8 mouse cellular contexts compared by ENCODE assay signal in the genomic region with DNA sequence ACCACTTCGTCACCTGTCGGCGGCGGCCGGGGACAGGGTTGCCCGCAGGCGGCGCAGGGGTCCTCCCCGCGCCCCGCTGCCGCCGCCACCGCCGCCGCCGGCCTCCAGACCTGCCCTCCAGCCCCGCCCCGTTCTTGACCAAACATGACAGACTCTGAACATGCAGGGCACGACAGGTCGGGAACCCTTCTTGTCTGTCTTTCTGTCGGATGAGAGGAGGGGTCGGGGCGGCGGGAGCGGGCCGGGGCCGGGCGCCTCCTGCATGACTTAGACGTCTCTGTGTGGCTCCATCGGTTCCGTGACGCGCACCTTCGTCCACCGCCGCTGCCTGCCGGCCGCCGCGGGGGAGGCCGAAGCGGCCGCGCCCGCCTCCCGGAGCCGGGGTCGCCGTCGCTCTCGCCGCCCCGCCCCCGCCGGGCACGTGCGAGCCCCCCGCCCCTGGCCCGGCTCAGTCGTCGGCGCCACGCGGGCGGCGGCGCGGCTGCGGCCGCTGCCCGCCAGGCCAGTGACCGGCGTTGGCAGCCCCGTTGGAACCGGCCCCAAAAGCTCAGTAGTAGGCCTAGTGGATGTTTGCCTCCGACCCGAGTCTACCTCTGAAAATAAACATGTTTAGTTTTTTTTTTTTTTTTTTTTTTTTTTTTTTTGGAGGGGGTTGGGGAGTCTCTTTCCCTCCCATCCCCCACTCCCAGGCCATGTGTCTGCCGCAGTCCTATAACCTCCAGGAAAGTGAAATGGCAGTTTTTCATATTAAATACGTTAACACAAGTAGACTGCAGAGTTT. TPM values are rescaled to one million over a fixed set of nuclear protein-coding genes. Genes with fewer than 3 reads are reported as not detected.
DNase-seq lines count a peak whose midpoint lies in the region; ATAC-seq and TF ChIP-seq lines count a peak whose summit lies in the region.

A gene (minus strand): TSS at position 65 of the 781 bp plus-strand sequence.

- TF ChIP-seq RAD21 in MEL (IDR thresholded peaks at IDR 0.05; ENCODE audit: low read depth, low read length) = no peak

- peaks cover 10% of the 10 kb centered on the region for H3K79me2 ChIP-seq in MEL (ENCODE audit: control insufficient read depth, insufficient read depth, low read length, poor library complexity)

- peaks cover 10 to 13% of the 10 kb centered on the region in 2 experiments for H3K4me1 ChIP-seq in MEL (ENCODE audit: control insufficient read depth in 1 of 2, insufficient read depth in 2 of 2, low read length in 2 of 2)
- peaks cover 23% of the 10 kb centered on the region for H3K4me1 ChIP-seq in hindbrain, embryonic 10.5 days (replicated peaks)

- peak; percentile 51 for ATAC-seq in frontal cortex, adult (ENCODE audit: low TSS enrichment)

- H3K4me3 ChIP-seq in MEL (ENCODE audit: control insufficient read depth in 1 of 2, insufficient read depth in 1 of 2, low read depth in 2 of 2, low read length in 2 of 2) = peak within 1 kb of the TSS; percentile 76 to 91
- H3K4me3 ChIP-seq in hindbrain, embryonic 10.5 days = peak within 1 kb of the TSS; percentile 80

- TF ChIP-seq EP300 in MEL (IDR thresholded peaks at IDR 0.05; ENCODE audit: low read depth in 1 of 2, low read length in 2 of 2) = 0 out of 4 replicates have a peak, but pooled peaks of 1 of the 2 experiments have one; percentile 9

- H3K27me3 ChIP-seq in MEL (ENCODE audit: control insufficient read depth in 1 of 2, insufficient read depth in 2 of 2, low read length in 2 of 2) = no peaks in the 10 kb centered on the region
- no peaks in the 10 kb centered on the region for H3K27me3 ChIP-seq in hindbrain, embryonic 10.5 days (ENCODE audit: insufficient read depth, poor library complexity, severe bottlenecking)

- 2% methylated on average over 80 of the region's 80 CpGs for WGBS in hindbrain, embryonic 10.5 days

- H3K9ac ChIP-seq in MEL (ENCODE audit: control insufficient read depth, low read depth, low read length, poor library complexity, severe bottlenecking) = peak within 1 kb of the TSS; percentile 99

- TF ChIP-seq POLR2A in MEL (IDR thresholded peaks at IDR 0.05; ENCODE audit: control insufficient read depth in 1 of 2, insufficient read depth in 1 of 2, low read depth in 1 of 2, low read length in 2 of 2, poor library complexity in 1 of 2) = peak; percentile 9 to 31

- peaks cover 0 to 31% of the 10 kb centered on the region in 2 experiments; a peak in 2 of 4 replicates for H3K36me3 ChIP-seq in MEL (ENCODE audit: control insufficient read depth in 1 of 2, insufficient read depth in 2 of 2, low read length in 2 of 2)
- no peaks in the 10 kb centered on the region for H3K36me3 ChIP-seq in hindbrain, embryonic 10.5 days

- H3K27ac ChIP-seq in MEL (ENCODE audit: control insufficient read depth, low read depth, low read length) = peak within 1 kb of the TSS; percentile 95
- peak within 1 kb of the TSS; percentile 100 for H3K27ac ChIP-seq in hindbrain, embryonic 10.5 days

- no peak for TF ChIP-seq CTCF in MEL (IDR thresholded peaks at IDR 0.05 in 2 of 3, conservative IDR thresholded peaks at IDR 0.05 in 1 of 3; ENCODE audit: control insufficient read depth in 1 of 3, insufficient read depth in 1 of 3, low read depth in 2 of 3, low read length in 3 of 3, poor library complexity in 1 of 3, severe bottlenecking in 1 of 3)

- DNase-seq in MEL (ENCODE audit: low read depth, low spot score) = peak; percentile 81
- DNase-seq in cerebellum, adult 8-10 months = peak; percentile 80
- DNase-seq in hindbrain, embryonic 10.5 days (ENCODE audit: low spot score) = peak; percentile 90
- DNase-seq in layer of hippocampus, postnatal 14 days (ENCODE audit: low spot score in 2 of 2) = peak; percentile 56 to 72
- DNase-seq in lung, postnatal 14 days = peak; percentile 82
- peak; percentile 81 for DNase-seq in ovary, postnatal 36 days (ENCODE audit: low spot score)
- DNase-seq in thymus, postnatal 25 days = peak; percentile 82

- no peaks in the 10 kb centered on the region for H3K9me3 ChIP-seq in MEL (replicated peaks; ENCODE audit: insufficient read depth, low read length)
- no peaks in the 10 kb centered on the region for H3K9me3 ChIP-seq in hindbrain, embryonic 10.5 days

TF ChIP-seq in MEL, 35 proteins besides CTCF, POLR2A, EP300 and RAD21:
- TF ChIP-seq ZMIZ1 (IDR thresholded peaks at IDR 0.05; ENCODE audit: low read depth, low read length) = peak; percentile 73
- no peak for TF ChIP-seq KAT2A (conservative IDR thresholded peaks at IDR 0.05; ENCODE audit: low read depth, low read length)
- no peak for TF ChIP-seq USF2 (IDR thresholded peaks at IDR 0.05; ENCODE audit: borderline replicate concordance in 1 of 2, insufficient read depth in 1 of 2, low read depth in 1 of 2, low read length in 2 of 2)
- TF ChIP-seq NRF1 (IDR thresholded peaks at IDR 0.05; ENCODE audit: insufficient read depth, low read depth, low read length, poor library complexity, severe bottlenecking) = no peak
- 0 out of 2 replicates have a peak, but pooled peaks have one; percentile 24 for TF ChIP-seq TCF12 (IDR thresholded peaks at IDR 0.05; ENCODE audit: low read depth, low read length)
- no peak for TF ChIP-seq POLR2AphosphoS2 (IDR thresholded peaks at IDR 0.05; ENCODE audit: low read length)
- peak; percentile 87 for TF ChIP-seq MAX (IDR thresholded peaks at IDR 0.05; ENCODE audit: low read length)
- no peak for TF ChIP-seq GATA1 (IDR thresholded peaks at IDR 0.05; ENCODE audit: low read depth, low read length)
- TF ChIP-seq USF1 (IDR thresholded peaks at IDR 0.05; ENCODE audit: low read depth, low read length) = no peak
- TF ChIP-seq GABPA (IDR thresholded peaks at IDR 0.05; ENCODE audit: low read depth, low read length) = no peak
- TF ChIP-seq ZKSCAN1 (IDR thresholded peaks at IDR 0.05; ENCODE audit: low read depth, low read length) = no peak
- no peak for TF ChIP-seq E2F4 (IDR thresholded peaks at IDR 0.05; ENCODE audit: borderline replicate concordance, low read depth, low read length)
- TF ChIP-seq JUND (IDR thresholded peaks at IDR 0.05; ENCODE audit: low read depth, low read length) = no peak
- peak; percentile 32; the same call in 1 of the 2 replicates for TF ChIP-seq NELFE (IDR thresholded peaks at IDR 0.05; ENCODE audit: low read depth, low read length)
- TF ChIP-seq BHLHE40 (IDR thresholded peaks at IDR 0.05; ENCODE audit: borderline replicate concordance, low read depth, low read length) = peak; percentile 62; the same call in 1 of the 2 replicates
- TF ChIP-seq SMC3 (IDR thresholded peaks at IDR 0.05; ENCODE audit: low read depth, low read length) = no peak
- no peak for TF ChIP-seq HCFC1 (IDR thresholded peaks at IDR 0.05; ENCODE audit: low read depth, low read length)
- peak; percentile 82 for TF ChIP-seq CHD2 (IDR thresholded peaks at IDR 0.05; ENCODE audit: low read length)
- TF ChIP-seq RCOR1 (IDR thresholded peaks at IDR 0.05; ENCODE audit: low read depth, low read length) = no peak
- TF ChIP-seq ETS1 (IDR thresholded peaks at IDR 0.05; ENCODE audit: low read depth, low read length) = no peak; the same call in 1 of the 2 replicates
- no peak for TF ChIP-seq MAFK (IDR thresholded peaks at IDR 0.05; ENCODE audit: borderline replicate concordance, low read depth, low read length)
- TF ChIP-seq MYB (IDR thresholded peaks at IDR 0.05; ENCODE audit: low read depth, low read length) = no peak
- no peak; the same call in 1 of the 2 replicates for TF ChIP-seq CHD1 (IDR thresholded peaks at IDR 0.05; ENCODE audit: low read depth, low read length)
- peak; percentile 50; the same call in 1 of the 2 replicates for TF ChIP-seq MXI1 (IDR thresholded peaks at IDR 0.05; ENCODE audit: low read depth, low read length)
- 0 out of 2 replicates have a peak, but pooled peaks have one; percentile 7 for TF ChIP-seq MAZ (IDR thresholded peaks at IDR 0.05; ENCODE audit: low read depth, low read length)
- TF ChIP-seq MEF2A (IDR thresholded peaks at IDR 0.05; ENCODE audit: extremely low read depth, insufficient replicate concordance, low read depth, low read length, poor library complexity, severe bottlenecking) = no peak
- no peak for TF ChIP-seq ZC3H11A (IDR thresholded peaks at IDR 0.05; ENCODE audit: low read depth, low read length)
- no peak; the same call in 1 of the 2 replicates for TF ChIP-seq SIN3A (IDR thresholded peaks at IDR 0.05; ENCODE audit: low read length)
- TF ChIP-seq TBP (IDR thresholded peaks at IDR 0.05; ENCODE audit: low read depth, low read length) = 0 out of 2 replicates have a peak, but pooled peaks have one; percentile 59
- no peak for TF ChIP-seq TAL1 (IDR thresholded peaks at IDR 0.05; ENCODE audit: low read length)
- TF ChIP-seq MYC (IDR thresholded peaks at IDR 0.05; ENCODE audit: low read depth, low read length) = peak; percentile 97
- no peak for TF ChIP-seq UBTF (IDR thresholded peaks at IDR 0.05; ENCODE audit: borderline replicate concordance, insufficient read depth, low read depth, low read length)
- no peak; the same call in 1 of the 2 replicates for TF ChIP-seq ELF1 (IDR thresholded peaks at IDR 0.05; ENCODE audit: low read depth, low read length)
- no peak for TF ChIP-seq POLR2AphosphoS5 (IDR thresholded peaks at IDR 0.05; ENCODE audit: borderline replicate concordance, low read depth, low read length)
- peak; percentile 85 for TF ChIP-seq ZNF384 (IDR thresholded peaks at IDR 0.05; ENCODE audit: low read depth, low read length)
TF ChIP-seq in MEL: peak in this region for 11.

RNA-seq across cellular contexts. Expression of the gene that starts here (rescaled TPM):
- total RNA-seq in MEL (2012; rRNA removed) = 2.5 and 2.6 TPM in 2 replicates
- polyA plus RNA-seq in MEL (2012; ENCODE audit: insufficient read depth in 1 of 2, insufficient read length in 2 of 2, low read depth in 1 of 2, low replicate concordance in 2 of 2, missing spikeins in 1 of 2) = 1 to 10 TPM in 1 of 2 experiments, not detected in 1; 3.1 TPM
- polyA plus RNA-seq in hindbrain, embryonic 10.5 days (2016; fragmentation: Nextera tagmentation; extraction: Ambion mirVana) = 14.3 and 16.9 TPM in 2 replicates
- total RNA-seq in layer of hippocampus, postnatal 14 days (2021) = 10 to 100 TPM in 1 of 2 experiments, 1 to 10 TPM in 1; 7.5 to 11.0 TPM

Comparison
In these comparisons a context has a peak if more than half of its experiments do, and no peak if none do; other contexts are left out.
1. Peak in every context shown above with its lines: DNase-seq, ATAC-seq, H3K4me3 ChIP-seq and H3K27ac ChIP-seq.